Mouse (Mus musculus) right cerebral cortex, postnatal 4 days (tissue): ENCODE results near the gene Gpatch8.

Experiments used
- DNase-seq: peaks from one replicate; pipeline ENCODE4 v3.0.0-alpha.2; 2022

Gene Gpatch8

DNA sequence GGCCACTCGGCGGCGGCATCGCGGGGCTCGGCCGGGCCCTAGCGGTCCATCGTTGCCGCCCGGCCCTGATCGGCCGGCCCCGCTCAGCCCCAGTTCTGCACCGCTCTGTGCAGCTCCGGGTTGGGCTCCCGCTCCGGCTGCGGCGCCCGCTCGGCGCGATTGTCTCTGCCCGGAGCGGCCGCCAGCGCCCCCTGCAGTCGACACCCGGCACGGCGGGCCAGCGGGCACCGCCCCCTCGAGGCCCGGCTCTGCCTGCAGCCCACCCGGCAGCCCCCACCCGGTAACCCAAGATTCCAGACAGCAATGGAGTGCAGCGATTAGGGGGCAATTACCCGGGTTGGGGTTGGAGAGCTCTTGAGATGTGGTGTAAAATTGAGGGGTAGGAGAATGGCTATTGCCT, 108.7 kb downstream of the Gpatch8 start, which contains the start of gene Fam171a2:
Gene Fam171a2 (minus strand): TSS at position 186 of the 400 bp plus-strand sequence.
- DNase-seq: peak; percentile 93

DNA sequence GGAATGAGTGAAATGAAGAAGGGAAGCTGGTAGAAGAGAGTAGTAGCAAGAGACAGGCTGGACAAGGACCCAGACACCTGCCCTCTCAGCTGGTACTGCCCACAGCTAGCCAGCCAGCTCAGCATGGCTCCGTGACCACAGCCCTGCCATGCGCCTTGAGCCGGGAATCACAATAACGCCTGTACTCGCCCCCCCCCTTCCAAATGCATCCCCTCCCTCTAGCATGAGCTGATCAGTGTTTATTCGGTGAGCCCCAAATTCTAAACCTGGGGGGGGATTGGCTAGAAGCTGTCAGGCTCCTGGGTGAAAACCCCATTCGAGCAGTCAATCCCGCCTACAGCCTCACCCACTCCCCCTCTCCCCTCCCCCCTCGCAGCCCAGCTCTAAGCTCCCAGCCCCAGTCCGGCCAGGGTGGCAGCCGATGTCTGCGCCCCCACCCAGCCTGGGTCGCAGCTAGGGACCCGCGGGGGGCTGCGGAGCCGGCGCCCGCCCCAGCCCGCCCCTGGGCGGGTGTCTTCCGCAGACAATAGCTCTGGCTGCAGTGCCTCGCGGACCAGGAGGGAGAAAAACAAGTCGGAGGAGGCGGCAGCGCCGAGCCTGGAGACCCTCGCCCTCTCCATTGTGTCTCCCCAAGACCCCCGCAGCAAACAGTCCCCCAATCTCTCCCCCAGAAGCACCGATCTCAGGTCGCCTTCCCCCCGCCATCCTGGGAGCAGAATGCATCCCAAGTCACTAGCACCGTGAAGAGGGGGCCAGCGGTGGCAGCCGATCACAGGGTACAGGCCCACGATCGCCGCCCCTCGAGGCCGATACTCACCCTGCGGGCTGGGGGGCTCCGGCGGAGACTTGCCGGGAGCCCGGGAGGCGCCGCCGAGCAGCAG, 109.4 kb downstream of the Gpatch8 start:
- DNase-seq: peak; percentile 70

DNA sequence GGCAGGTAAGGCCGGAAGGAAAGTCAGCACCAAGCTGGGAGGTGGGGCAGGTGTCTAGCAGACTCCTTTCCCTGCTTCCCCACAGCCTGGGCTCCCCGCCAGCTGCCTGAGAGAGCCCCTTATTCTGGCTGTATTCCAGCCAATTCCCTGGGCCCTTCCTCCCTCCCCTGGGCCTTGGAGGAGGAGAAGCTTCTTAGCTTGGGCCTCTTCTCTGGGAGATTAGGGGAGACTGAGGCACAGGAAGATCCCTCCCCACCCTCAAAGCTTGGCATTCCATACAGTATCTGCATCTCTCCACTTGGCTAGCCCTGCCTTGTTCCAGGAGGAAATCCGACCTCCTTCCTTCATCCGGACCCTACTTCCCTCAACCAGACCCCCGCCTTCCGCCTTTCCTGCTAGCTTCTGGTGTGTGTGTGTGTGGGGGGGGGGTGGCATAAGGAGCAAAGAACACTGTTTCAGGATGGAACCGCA, 110.3 kb downstream of the Gpatch8 start:
- DNase-seq: peak; percentile 76

- no peak for DNase-seq
Observed at GRCm38 (mm10) chr11:102445264-102445890, 110.8 kb downstream of the Gpatch8 start.

DNA sequence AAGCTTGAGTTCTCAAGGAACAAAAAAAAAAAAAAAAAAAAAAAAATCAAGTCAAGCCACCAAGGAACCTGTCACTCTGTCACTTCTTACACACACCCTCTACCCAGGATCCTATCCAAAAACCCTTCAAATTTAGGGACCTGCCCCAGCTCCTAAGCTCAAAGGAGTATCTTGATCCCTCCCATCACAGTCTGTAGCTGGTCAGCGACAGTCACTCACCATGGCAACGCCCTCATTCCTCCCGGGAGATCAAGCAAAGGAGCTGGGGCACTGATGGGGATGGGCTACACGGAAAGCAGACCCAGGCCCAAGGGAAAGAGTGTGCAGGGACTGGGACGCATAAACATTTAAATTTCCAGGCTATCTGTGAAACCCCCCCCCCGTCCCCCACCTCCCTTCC, 111.4 kb downstream of the Gpatch8 start:
- DNase-seq: no peak

GRCm38 (mm10) chr11:102444321-102444720, 111.9 kb downstream of the Gpatch8 start:
- DNase-seq: no peak

GRCm38 (mm10) chr11:102443740-102444139, 112.5 kb downstream of the Gpatch8 start:
- DNase-seq: no peak

DNA sequence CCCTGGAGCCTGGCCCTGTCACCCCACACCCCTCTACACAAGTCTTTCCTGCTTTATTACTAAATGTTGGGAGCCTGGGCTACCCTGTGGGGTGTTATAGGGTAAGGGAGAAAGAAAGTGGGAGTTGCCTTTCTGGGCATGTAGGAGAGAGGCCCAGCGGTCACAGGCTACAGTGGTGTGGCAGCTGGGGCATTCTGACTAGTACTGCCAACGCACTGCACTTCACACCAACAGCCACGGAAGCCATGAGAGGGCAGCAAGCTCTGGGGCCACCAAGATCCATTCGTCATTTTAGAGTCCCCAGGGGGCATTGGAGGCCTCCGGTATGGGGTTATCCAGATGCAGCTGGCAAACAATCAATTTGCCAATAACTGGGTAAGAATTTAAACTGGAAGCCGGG, 114.1 kb downstream of the Gpatch8 start:
- no peak for DNase-seq

GRCm38 (mm10) chr11:102441434-102441833, 114.8 kb downstream of the Gpatch8 start:
- no peak for DNase-seq

GRCm38 (mm10) chr11:102440255-102440654, 115.9 kb downstream of the Gpatch8 start:
- no peak for DNase-seq

- no peak for DNase-seq
Observed at GRCm38 (mm10) chr11:102439093-102440082, 116.8 kb downstream of the Gpatch8 start.

DNA sequence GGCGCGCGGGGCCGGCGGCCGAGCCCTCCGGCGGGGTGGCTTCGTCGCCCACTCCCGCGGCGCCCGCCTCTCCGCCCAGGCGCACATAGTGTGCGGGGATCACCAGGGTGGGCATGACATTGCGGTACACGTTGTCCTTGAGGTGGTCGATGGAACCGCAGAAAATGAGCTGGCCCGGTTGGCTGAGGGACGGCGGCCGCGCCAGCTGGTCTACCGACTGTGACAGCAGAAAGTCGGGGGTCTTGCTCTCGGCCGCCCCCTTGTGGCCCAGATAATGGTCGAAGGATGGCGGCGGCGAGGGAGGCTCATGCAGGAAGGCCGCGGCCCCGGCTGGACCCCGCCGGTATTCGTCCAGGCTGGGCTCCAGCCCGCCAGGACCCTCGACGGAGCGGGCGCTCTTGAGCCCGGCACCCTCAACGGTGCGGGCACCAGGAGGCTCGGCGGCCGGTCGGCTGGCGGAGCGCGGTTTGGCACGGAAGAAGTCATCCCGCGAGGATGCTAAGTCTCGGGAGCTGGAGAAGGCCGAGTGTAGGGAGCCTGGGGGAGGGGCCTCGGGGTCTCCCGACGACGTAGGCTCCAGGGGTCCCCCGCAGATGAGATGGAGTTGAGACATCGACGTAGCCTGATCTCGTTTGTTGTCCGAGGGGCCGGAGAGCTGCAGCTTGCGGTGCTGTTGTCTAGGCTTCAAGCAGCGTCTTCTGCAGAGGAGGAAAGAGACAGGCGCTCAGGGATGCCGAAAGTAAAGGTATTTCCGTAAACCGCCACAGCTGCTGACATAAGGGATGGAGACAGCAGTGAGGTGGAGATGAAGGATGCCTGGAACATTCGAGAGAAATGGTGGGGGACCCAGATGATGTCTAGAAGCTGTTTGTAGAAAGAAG, 117.7 kb downstream of the Gpatch8 start:
- peak; percentile 96 for DNase-seq

GRCm38 (mm10) chr11:102437120-102438061, 118.8 kb downstream of the Gpatch8 start:
- peak; percentile 66 for DNase-seq

- no peak for DNase-seq
Observed at GRCm38 (mm10) chr11:102436471-102436790, 119.8 kb downstream of the Gpatch8 start.

DNA sequence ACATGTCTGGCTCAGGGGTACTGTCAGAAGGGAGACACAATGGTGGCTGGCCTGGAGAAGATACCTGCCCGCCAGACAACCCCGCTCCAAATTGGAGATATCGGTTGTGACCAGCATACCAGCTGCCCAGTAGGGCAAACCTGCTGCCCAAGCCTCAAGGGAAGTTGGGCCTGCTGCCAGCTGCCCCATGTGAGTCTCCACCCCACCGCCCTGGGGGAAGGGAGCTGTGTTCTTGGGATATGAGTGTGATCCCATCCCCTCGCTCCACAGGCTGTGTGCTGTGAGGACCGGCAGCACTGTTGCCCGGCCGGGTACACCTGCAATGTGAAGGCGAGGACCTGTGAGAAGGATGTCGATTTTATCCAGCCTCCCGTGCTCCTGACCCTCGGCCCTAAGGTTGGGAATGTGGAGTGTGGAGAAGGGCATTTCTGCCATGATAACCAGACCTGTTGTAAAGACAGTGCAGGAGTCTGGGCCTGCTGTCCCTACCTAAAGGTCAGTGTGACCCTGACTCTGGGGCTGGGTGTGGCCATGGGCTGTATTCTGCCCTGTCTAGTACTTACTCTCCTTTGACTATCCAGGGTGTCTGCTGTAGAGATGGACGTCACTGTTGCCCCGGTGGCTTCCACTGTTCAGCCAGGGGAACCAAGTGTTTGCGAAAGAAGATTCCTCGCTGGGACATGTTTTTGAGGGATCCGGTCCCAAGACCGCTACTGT, 120.3 kb downstream of the Gpatch8 start:
- DNase-seq: peak; percentile 50

DNA sequence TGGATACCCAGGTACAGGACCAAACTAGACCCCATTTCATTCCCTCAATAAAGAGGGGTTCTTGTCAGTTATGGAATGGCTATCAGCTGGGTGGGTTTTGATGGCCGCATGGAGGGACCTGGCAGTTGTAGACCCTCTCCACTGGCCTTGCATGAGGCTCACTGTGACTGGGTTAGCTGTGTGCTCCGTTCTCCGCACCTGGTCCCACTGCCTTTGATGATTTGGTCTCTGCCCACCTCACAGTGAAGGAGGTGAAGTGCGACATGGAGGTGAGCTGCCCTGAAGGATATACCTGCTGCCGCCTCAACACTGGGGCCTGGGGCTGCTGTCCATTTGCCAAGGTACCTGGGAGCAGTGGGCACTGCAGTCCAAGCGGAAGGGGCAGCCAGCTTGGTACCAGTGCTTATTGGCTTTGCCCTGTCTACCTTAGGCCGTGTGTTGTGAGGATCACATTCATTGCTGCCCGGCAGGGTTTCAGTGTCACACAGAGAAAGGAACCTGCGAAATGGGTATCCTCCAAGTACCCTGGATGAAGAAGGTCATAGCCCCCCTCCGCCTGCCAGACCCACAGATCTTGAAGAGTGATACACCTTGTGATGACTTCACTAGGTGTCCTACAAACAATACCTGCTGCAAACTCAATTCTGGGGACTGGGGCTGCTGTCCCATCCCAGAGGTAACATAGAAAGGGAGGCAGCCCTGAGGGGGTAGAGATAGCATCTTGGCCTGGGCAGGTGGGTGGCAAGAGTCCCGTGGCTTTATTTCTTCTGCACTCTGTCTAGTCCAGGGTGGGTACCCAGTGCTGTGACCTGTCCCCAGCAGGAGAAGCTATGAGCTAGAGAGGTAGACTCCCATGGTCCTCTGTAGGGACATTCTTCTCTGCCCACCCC, 121.1 kb downstream of the Gpatch8 start:
- DNase-seq: no peak

DNA sequence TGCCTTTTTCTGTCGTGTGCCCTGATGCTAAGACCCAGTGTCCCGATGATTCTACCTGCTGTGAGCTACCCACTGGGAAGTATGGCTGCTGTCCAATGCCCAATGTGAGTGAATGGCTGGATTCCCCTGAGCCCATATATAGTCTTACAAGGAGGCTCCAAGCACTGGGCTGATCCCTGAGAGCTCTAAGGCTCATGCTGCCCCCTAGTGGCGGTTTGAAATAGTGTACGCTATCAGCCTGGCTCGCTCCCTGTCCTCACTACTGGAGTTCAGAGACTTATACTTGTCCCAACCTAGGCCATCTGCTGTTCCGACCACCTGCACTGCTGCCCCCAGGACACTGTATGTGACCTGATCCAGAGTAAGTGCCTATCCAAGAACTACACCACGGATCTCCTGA, 121.8 kb downstream of the Gpatch8 start:
- peak; percentile 94 for DNase-seq

- no peak for DNase-seq
Observed at GRCm38 (mm10) chr11:102433866-102434265, 122.3 kb downstream of the Gpatch8 start.

DNA sequence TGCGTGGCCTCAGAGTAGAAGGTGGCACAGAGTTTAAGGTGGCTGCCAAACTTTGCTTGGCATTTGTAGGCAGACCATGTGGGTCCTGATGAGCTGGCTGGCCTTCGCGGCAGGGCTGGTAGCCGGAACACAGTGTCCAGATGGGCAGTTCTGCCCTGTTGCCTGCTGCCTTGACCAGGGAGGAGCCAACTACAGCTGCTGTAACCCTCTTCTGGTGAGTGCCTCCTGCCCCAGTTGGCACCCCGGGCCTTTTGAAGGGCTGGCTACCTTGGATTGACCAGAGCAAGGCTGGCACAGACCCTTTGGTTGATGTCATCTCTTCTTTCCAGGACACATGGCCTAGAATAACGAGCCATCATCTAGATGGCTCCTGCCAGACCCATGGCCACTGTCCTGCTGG, 123.3 kb downstream of the Gpatch8 start:
- DNase-seq: no peak
